Mouse (Mus musculus): Measurements from ENCODE around the gene Gm10097. TPM values are rescaled to one million over a fixed set of nuclear protein-coding genes. Genes with fewer than 3 reads are reported as not detected.

Gm10097 gene
- polyA plus RNA-seq, 1 experiment from 2014 or later, result 0.54 TPM

- Histone ChIP-seq H3K9me3 (replicated peaks; ENCODE audit: control insufficient read depth, low read length) (no peaks in the 10 kb centered on the region), H3K36me3 (ENCODE audit: control insufficient read depth, insufficient read depth, low read length) (peaks cover 13% of the 10 kb centered on the region; the same call in 1 of the 2 replicates), H3K4me2 (no peak overlapping the region), H3K4me1 (ENCODE audit: control insufficient read depth, insufficient read depth, low read length) (no peaks in the 10 kb centered on the region), H3K9ac (ENCODE audit: low read depth, low read length) (no peak overlapping the region), H3K27me3 (ENCODE audit: control insufficient read depth, insufficient read depth, low read length) (no peaks in the 10 kb centered on the region), H3K27ac (ENCODE audit: low read depth, low read length) (no peak overlapping the region), H3K4me3 (ENCODE audit: low read depth, low read length) (no peak overlapping the region)
- 82% methylated on average over 8 of the region's 8 CpGs for WGBS (ENCODE audit: insufficient replicate concordance)
- no peak for ATAC-seq (replicated peaks; ENCODE audit: insufficient number of reproducible peaks, low FRiP score, low TSS enrichment)
These were observed 24.5 kb upstream of the Gm10097 start for GRCm38 (mm10) chr10:5044481-5044880.

- no peak for ATAC-seq (replicated peaks; ENCODE audit: insufficient number of reproducible peaks, low FRiP score, low TSS enrichment)
- H3K9me3 ChIP-seq (replicated peaks; ENCODE audit: control insufficient read depth, low read length), result no peaks in the 10 kb centered on the region
- peaks cover 12% of the 10 kb centered on the region; the same call in 1 of the 2 replicates for H3K36me3 ChIP-seq (ENCODE audit: control insufficient read depth, insufficient read depth, low read length)
- H3K27me3 ChIP-seq (ENCODE audit: control insufficient read depth, insufficient read depth, low read length), result no peaks in the 10 kb centered on the region
- no peak overlapping the region for H3K4me2 ChIP-seq
- WGBS (ENCODE audit: insufficient replicate concordance), result 85% methylated on average over 7 of the region's 7 CpGs
- no peak overlapping the region for H3K27ac ChIP-seq (ENCODE audit: low read depth, low read length)
- H3K4me3 ChIP-seq (ENCODE audit: low read depth, low read length), result no peak overlapping the region
- no peak overlapping the region for H3K9ac ChIP-seq (ENCODE audit: low read depth, low read length)
- H3K4me1 ChIP-seq (ENCODE audit: control insufficient read depth, insufficient read depth, low read length), result no peaks in the 10 kb centered on the region
These were observed 23.8 kb upstream of the Gm10097 start for GRCm38 (mm10) chr10:5045213-5045612.

- H3K9ac ChIP-seq (ENCODE audit: low read depth, low read length), result no peak overlapping the region
- H3K27me3 ChIP-seq (ENCODE audit: control insufficient read depth, insufficient read depth, low read length), result no peaks in the 10 kb centered on the region
- H3K4me2 ChIP-seq, result no peak overlapping the region
- ATAC-seq (replicated peaks; ENCODE audit: insufficient number of reproducible peaks, low FRiP score, low TSS enrichment), result no peak
- no peak overlapping the region for H3K4me3 ChIP-seq (ENCODE audit: low read depth, low read length)
- H3K36me3 ChIP-seq (ENCODE audit: control insufficient read depth, insufficient read depth, low read length), result peaks cover 11% of the 10 kb centered on the region; the same call in 1 of the 2 replicates
- no peak overlapping the region for H3K27ac ChIP-seq (ENCODE audit: low read depth, low read length)
- H3K4me1 ChIP-seq (ENCODE audit: control insufficient read depth, insufficient read depth, low read length), result no peaks in the 10 kb centered on the region
- no peaks in the 10 kb centered on the region for H3K9me3 ChIP-seq (replicated peaks; ENCODE audit: control insufficient read depth, low read length)
- 89% methylated on average over 5 of the region's 5 CpGs for WGBS (ENCODE audit: insufficient replicate concordance)
These were observed 23.3 kb upstream of the Gm10097 start for GRCm38 (mm10) chr10:5045671-5046070.

GRCm38 (mm10) chr10:5056243-5056735 is 12.7 kb upstream of the Gm10097 start:
- H3K27me3 ChIP-seq (ENCODE audit: control insufficient read depth, insufficient read depth, low read length), result no peaks in the 10 kb centered on the region
- H3K4me3 ChIP-seq (ENCODE audit: low read depth, low read length), result no peak overlapping the region
- no peak overlapping the region for H3K27ac ChIP-seq (ENCODE audit: low read depth, low read length)
- H3K9ac ChIP-seq (ENCODE audit: low read depth, low read length), result no peak overlapping the region
- 84% methylated on average over 10 of the region's 10 CpGs for WGBS (ENCODE audit: insufficient replicate concordance)
- peaks cover 10% of the 10 kb centered on the region; the same call in 1 of the 2 replicates for H3K36me3 ChIP-seq (ENCODE audit: control insufficient read depth, insufficient read depth, low read length)
- peaks cover 5% of the 10 kb centered on the region; the same call in 1 of the 2 replicates for H3K4me1 ChIP-seq (ENCODE audit: control insufficient read depth, insufficient read depth, low read length)
- no peak for ATAC-seq (replicated peaks; ENCODE audit: insufficient number of reproducible peaks, low FRiP score, low TSS enrichment)
- H3K4me2 ChIP-seq, result no peak overlapping the region
- no peaks in the 10 kb centered on the region for H3K9me3 ChIP-seq (replicated peaks; ENCODE audit: control insufficient read depth, low read length)

GRCm38 (mm10) chr10:5056940-5057339 is 12.1 kb upstream of the Gm10097 start:
- peaks cover 9% of the 10 kb centered on the region; the same call in 1 of the 2 replicates for H3K36me3 ChIP-seq (ENCODE audit: control insufficient read depth, insufficient read depth, low read length)
- no peak overlapping the region for H3K4me2 ChIP-seq
- no peak overlapping the region for H3K9ac ChIP-seq (ENCODE audit: low read depth, low read length)
- no peak overlapping the region for H3K27ac ChIP-seq (ENCODE audit: low read depth, low read length)
- no peak overlapping the region for H3K4me3 ChIP-seq (ENCODE audit: low read depth, low read length)
- H3K4me1 ChIP-seq (ENCODE audit: control insufficient read depth, insufficient read depth, low read length), result peaks cover 5% of the 10 kb centered on the region; the same call in 1 of the 2 replicates
- H3K27me3 ChIP-seq (ENCODE audit: control insufficient read depth, insufficient read depth, low read length), result no peaks in the 10 kb centered on the region
- no peak for ATAC-seq (replicated peaks; ENCODE audit: insufficient number of reproducible peaks, low FRiP score, low TSS enrichment)
- 71% methylated on average over 3 of the region's 3 CpGs for whole genome bisulfite sequencing (ENCODE audit: insufficient replicate concordance)
- H3K9me3 ChIP-seq (replicated peaks; ENCODE audit: control insufficient read depth, low read length), result no peaks in the 10 kb centered on the region

- WGBS (ENCODE audit: insufficient replicate concordance), result 88% methylated on average over 15 of the region's 15 CpGs
- no peak for ATAC-seq (replicated peaks; ENCODE audit: insufficient number of reproducible peaks, low FRiP score, low TSS enrichment)
- Histone ChIP-seq H3K27me3 (ENCODE audit: control insufficient read depth, insufficient read depth, low read length) (no peaks in the 10 kb centered on the region), H3K4me2 (no peak overlapping the region), H3K4me1 (ENCODE audit: control insufficient read depth, insufficient read depth, low read length) (peaks cover 5% of the 10 kb centered on the region; the same call in 1 of the 2 replicates), H3K9ac (ENCODE audit: low read depth, low read length) (no peak overlapping the region), H3K36me3 (ENCODE audit: control insufficient read depth, insufficient read depth, low read length) (peaks cover 5% of the 10 kb centered on the region; the same call in 1 of the 2 replicates), H3K9me3 (replicated peaks; ENCODE audit: control insufficient read depth, low read length) (no peaks in the 10 kb centered on the region), H3K27ac (ENCODE audit: low read depth, low read length) (no peak overlapping the region), H3K4me3 (ENCODE audit: low read depth, low read length) (no peak overlapping the region)
These were observed 11.3 kb upstream of the Gm10097 start for GRCm38 (mm10) chr10:5057661-5058060.

GRCm38 (mm10) chr10:5058876-5059275 is 10.1 kb upstream of the Gm10097 start:
- 51% methylated on average over 2 of the region's 2 CpGs for WGBS (ENCODE audit: insufficient replicate concordance)
- H3K4me2 ChIP-seq, result no peak overlapping the region
- H3K27ac ChIP-seq (ENCODE audit: low read depth, low read length), result no peak overlapping the region; the same call in 1 of the 2 replicates
- peaks cover 5% of the 10 kb centered on the region; the same call in 1 of the 2 replicates for H3K36me3 ChIP-seq (ENCODE audit: control insufficient read depth, insufficient read depth, low read length)
- no peak overlapping the region for H3K9ac ChIP-seq (ENCODE audit: low read depth, low read length)
- H3K4me1 ChIP-seq (ENCODE audit: control insufficient read depth, insufficient read depth, low read length), result peaks cover 5% of the 10 kb centered on the region; the same call in 1 of the 2 replicates
- peak; percentile 47; the same call in 1 of the 2 replicates for ATAC-seq (replicated peaks; ENCODE audit: insufficient number of reproducible peaks, low FRiP score, low TSS enrichment)
- no peaks in the 10 kb centered on the region for H3K9me3 ChIP-seq (replicated peaks; ENCODE audit: control insufficient read depth, low read length)
- no peak overlapping the region for H3K4me3 ChIP-seq (ENCODE audit: low read depth, low read length)
- no peaks in the 10 kb centered on the region for H3K27me3 ChIP-seq (ENCODE audit: control insufficient read depth, insufficient read depth, low read length)

- WGBS (ENCODE audit: insufficient replicate concordance), result 67% methylated on average over 2 of the region's 2 CpGs
- no peak overlapping the region for H3K4me2 ChIP-seq
- H3K9me3 ChIP-seq (replicated peaks; ENCODE audit: control insufficient read depth, low read length), result no peaks in the 10 kb centered on the region
- no peaks in the 10 kb centered on the region for H3K27me3 ChIP-seq (ENCODE audit: control insufficient read depth, insufficient read depth, low read length)
- no peak overlapping the region for H3K27ac ChIP-seq (ENCODE audit: low read depth, low read length)
- ATAC-seq (replicated peaks; ENCODE audit: insufficient number of reproducible peaks, low FRiP score, low TSS enrichment), result no peak
- no peak overlapping the region for H3K9ac ChIP-seq (ENCODE audit: low read depth, low read length)
- H3K4me3 ChIP-seq (ENCODE audit: low read depth, low read length), result no peak overlapping the region
- H3K36me3 ChIP-seq (ENCODE audit: control insufficient read depth, insufficient read depth, low read length), result peaks cover 5% of the 10 kb centered on the region; the same call in 1 of the 2 replicates
- peaks cover 5% of the 10 kb centered on the region; the same call in 1 of the 2 replicates for H3K4me1 ChIP-seq (ENCODE audit: control insufficient read depth, insufficient read depth, low read length)
These were observed 9.0 kb upstream of the Gm10097 start for GRCm38 (mm10) chr10:5059983-5060382.

GRCm38 (mm10) chr10:5067113-5067512 is 1.9 kb upstream of the Gm10097 start:
- ATAC-seq (replicated peaks; ENCODE audit: insufficient number of reproducible peaks, low FRiP score, low TSS enrichment), result no peak
- H3K27me3 ChIP-seq (ENCODE audit: control insufficient read depth, insufficient read depth, low read length), result no peaks in the 10 kb centered on the region
- H3K36me3 ChIP-seq (ENCODE audit: control insufficient read depth, insufficient read depth, low read length), result no peaks in the 10 kb centered on the region
- H3K9ac ChIP-seq (ENCODE audit: low read depth, low read length), result no peak overlapping the region
- no peak overlapping the region for H3K4me2 ChIP-seq
- H3K4me1 ChIP-seq (ENCODE audit: control insufficient read depth, insufficient read depth, low read length), result no peaks in the 10 kb centered on the region
- H3K4me3 ChIP-seq (ENCODE audit: low read depth, low read length), result no peak overlapping the region
- H3K9me3 ChIP-seq (replicated peaks; ENCODE audit: control insufficient read depth, low read length), result no peaks in the 10 kb centered on the region
- no peak overlapping the region for H3K27ac ChIP-seq (ENCODE audit: low read depth, low read length)
- 84% methylated on average over 3 of the region's 3 CpGs for WGBS (ENCODE audit: insufficient replicate concordance)
